Mouse (Mus musculus) forebrain, postnatal 0 days (tissue): ENCODE data around the gene Fbxl14. TPM values are rescaled to one million over a fixed set of nuclear protein-coding genes. Genes with fewer than 3 reads are reported as not detected.

Experiments used
- ATAC-seq: fragments of 200-750 bp; cut with Nextera tagmentation; 2 replicates; pipeline ENCODE4 v1.8.0; 2017; ENCODE audit warnings: mild to moderate bottlenecking, moderate library complexity
- DNase-seq: peaks from one replicate; pipeline ENCODE4 v3.0.0-alpha.2; 2015
- H3K27ac ChIP-seq: fragments of 300-500 bp; sonication (generic); 2 replicates; pipeline ENCODE4 v1.5.1; 2014; ENCODE audit warnings: low read depth, mild to moderate bottlenecking, antibody characterized with exemption, low read length, moderate library complexity, mixed read lengths
- H3K27me3 ChIP-seq: fragments of 300-500 bp; sonication (generic); 2 replicates; pipeline ENCODE4 v1.6.1; 2014; ENCODE audit warnings: mild to moderate bottlenecking, low read length, mixed read lengths; ENCODE audit not compliant: insufficient read depth
- H3K36me3 ChIP-seq: fragments of 300-500 bp; sonication (generic); 2 replicates; pipeline ENCODE4 v1.6.1; 2014; ENCODE audit warnings: mild to moderate bottlenecking, moderate library complexity; ENCODE audit not compliant: insufficient read depth
- H3K4me1 ChIP-seq: fragments of 300-500 bp; sonication (generic); 2 replicates; pipeline ENCODE4 v1.6.1; 2014; ENCODE audit warnings: antibody characterized with exemption; ENCODE audit not compliant: insufficient read depth
- H3K4me2 ChIP-seq: fragments of 300-500 bp; sonication (generic); 2 replicates; pipeline ENCODE4 v1.6.1; 2014; ENCODE audit warnings: low read depth, mild to moderate bottlenecking, moderate library complexity
- H3K4me3 ChIP-seq: fragments of 300-500 bp; sonication (generic); 2 replicates; pipeline ENCODE4 v1.5.1; 2014; ENCODE audit warnings: low read depth, low read length, mixed read lengths
- H3K9ac ChIP-seq: fragments of 300-500 bp; sonication (generic); 2 replicates; pipeline ENCODE4 v1.6.1; 2014; ENCODE audit warnings: mild to moderate bottlenecking
- H3K9me3 ChIP-seq: fragments of 300-500 bp; sonication (generic); 2 replicates; pipeline ENCODE4 v1.6.1; 2016; ENCODE audit warnings: low read length
- CTCF ChIP-seq: sonication (generic); IDR thresholded peaks from 2 replicates; pipeline ENCODE4 v1.5.1; 2016; ENCODE audit warnings: antibody characterized with exemption, control low read depth, low read depth
- WGBS: fragments of 180-500 bp; shearing (Covaris S2); extraction: QIAGEN DNeasy Blood & Tissue Kit; methylation state at CpG from one replicate; pipeline ENCODE4 v1.1.7; 2014; 5-methylcytosine and 5-hydroxymethylcytosine counted together
- polyA plus RNA-seq: library from polyadenylated mRNA; unstranded; fragments of >200 nt; fragmentation: Nextera tagmentation; extraction: Ambion mirVana; gene quantifications from 2 replicates; pipeline ENCODE4 v1.2.1, GENCODE M21; 2015
- total RNA-seq: library from RNA; depleted of rRNA; stranded (reverse); fragments of >200 nt; gene quantifications from 2 replicates; pipeline ENCODE4 v1.2.3, GENCODE M21; 2014

The Fbxl14 gene
- total and polyA plus RNA-seq, 2 experiments from 2014 or later: 1.9 to 54.5 TPM

- H3K27ac ChIP-seq: peak overlapping the region; percentile 93
- WGBS: 2% methylated on average over 15 of the region's 15 CpGs
- ATAC-seq (peak; percentile 90), DNase-seq (peak; percentile 92)
- no peaks in the 10 kb centered on the region for H3K36me3 ChIP-seq
- no peaks in the 10 kb centered on the region for H3K9me3 ChIP-seq
- peak overlapping the region; percentile 35 for H3K4me3 ChIP-seq
- H3K9ac ChIP-seq: peak overlapping the region; percentile 56
- H3K27me3 ChIP-seq: no peaks in the 10 kb centered on the region
- peaks cover 17% of the 10 kb centered on the region for H3K4me1 ChIP-seq
- TF ChIP-seq CTCF: no peak
- peak overlapping the region; percentile 75 for H3K4me2 ChIP-seq
Observed at GRCm38 (mm10) chr6:119451981-119452499, 27.4 kb upstream of the Fbxl14 start.

GRCm38 (mm10) chr6:119458166-119458565 lies 21.3 kb upstream of the Fbxl14 start:
- Histone ChIP-seq H3K9ac (no peak overlapping the region), H3K36me3 (no peaks in the 10 kb centered on the region), H3K4me1 (no peaks in the 10 kb centered on the region), H3K4me3 (no peak overlapping the region), H3K27ac (no peak overlapping the region), H3K27me3 (no peaks in the 10 kb centered on the region), H3K9me3 (no peaks in the 10 kb centered on the region), H3K4me2 (no peak overlapping the region)
- 64% methylated on average over 8 of the region's 8 CpGs for WGBS
- no peak for DNase-seq
- no peak for ATAC-seq
- no peak for TF ChIP-seq CTCF

GRCm38 (mm10) chr6:119459041-119459440 lies 20.4 kb upstream of the Fbxl14 start:
- H3K4me2 ChIP-seq: no peak overlapping the region
- H3K9ac ChIP-seq: no peak overlapping the region
- DNase-seq (no peak), ATAC-seq (no peak)
- TF ChIP-seq CTCF: no peak
- 88% methylated on average over 4 of the region's 4 CpGs for WGBS
- no peaks in the 10 kb centered on the region for H3K36me3 ChIP-seq
- H3K4me1 ChIP-seq: no peaks in the 10 kb centered on the region
- no peak overlapping the region for H3K4me3 ChIP-seq
- H3K9me3 ChIP-seq: no peaks in the 10 kb centered on the region
- H3K27ac ChIP-seq: no peak overlapping the region
- no peaks in the 10 kb centered on the region for H3K27me3 ChIP-seq

- H3K36me3 ChIP-seq: no peaks in the 10 kb centered on the region
- whole genome bisulfite sequencing: 90% methylated on average over 5 of the region's 5 CpGs
Observed at GRCm38 (mm10) chr6:119460391-119460790, 19.1 kb upstream of the Fbxl14 start.

GRCm38 (mm10) chr6:119466161-119466560 lies 13.3 kb upstream of the Fbxl14 start:
- no peak for TF ChIP-seq CTCF
- 97% methylated on average over 1 of the region's 1 CpGs for WGBS

More at GRCm38 (mm10) chr6:119460391-119460790, 19.1 kb upstream of the Fbxl14 start:
- Histone ChIP-seq H3K9me3 (no peaks in the 10 kb centered on the region), H3K9ac (no peak overlapping the region), H3K4me2 (no peak overlapping the region), H3K27me3 (no peaks in the 10 kb centered on the region), H3K27ac (no peak overlapping the region), H3K4me3 (no peak overlapping the region), H3K4me1 (no peaks in the 10 kb centered on the region)
- no peak for TF ChIP-seq CTCF
- no peak for DNase-seq
- no peak for ATAC-seq

GRCm38 (mm10) chr6:119466921-119467784 lies 12.3 kb upstream of the Fbxl14 start:
- H3K4me1 ChIP-seq: no peaks in the 10 kb centered on the region
- H3K4me2 ChIP-seq: no peak overlapping the region
- H3K27ac ChIP-seq: no peak overlapping the region
- H3K9me3 ChIP-seq: no peaks in the 10 kb centered on the region
- 78% methylated on average over 10 of the region's 10 CpGs for WGBS
- H3K4me3 ChIP-seq: no peak overlapping the region
- no peaks in the 10 kb centered on the region for H3K27me3 ChIP-seq
- no peak for DNase-seq
- ATAC-seq: no peak
- no peaks in the 10 kb centered on the region for H3K36me3 ChIP-seq
- no peak overlapping the region for H3K9ac ChIP-seq
- no peak for TF ChIP-seq CTCF

More at GRCm38 (mm10) chr6:119466161-119466560, 13.3 kb upstream of the Fbxl14 start:
- ATAC-seq (no peak), DNase-seq (no peak)
- Histone ChIP-seq H3K4me1 (no peaks in the 10 kb centered on the region), H3K27ac (no peak overlapping the region), H3K4me3 (no peak overlapping the region), H3K27me3 (no peaks in the 10 kb centered on the region), H3K4me2 (no peak overlapping the region), H3K9me3 (no peaks in the 10 kb centered on the region), H3K36me3 (no peaks in the 10 kb centered on the region), H3K9ac (no peak overlapping the region)

GRCm38 (mm10) chr6:119467785-119468059 lies 11.7 kb upstream of the Fbxl14 start:
- no peak overlapping the region for H3K27ac ChIP-seq
- WGBS: 78% methylated on average over 2 of the region's 2 CpGs

More at GRCm38 (mm10) chr6:119467785-119468059, 11.7 kb upstream of the Fbxl14 start:
- no peaks in the 10 kb centered on the region for H3K9me3 ChIP-seq
- TF ChIP-seq CTCF: peak; percentile 38
- H3K4me1 ChIP-seq: no peaks in the 10 kb centered on the region
- no peak for DNase-seq
- H3K27me3 ChIP-seq: no peaks in the 10 kb centered on the region
- no peak overlapping the region for H3K9ac ChIP-seq
- no peak overlapping the region for H3K4me3 ChIP-seq
- H3K4me2 ChIP-seq: no peak overlapping the region
- no peaks in the 10 kb centered on the region for H3K36me3 ChIP-seq
- ATAC-seq: no peak
